Mouse (Mus musculus) kidney, postnatal 10 days (tissue): ENCODE measurements around the gene Zfp111.

Experiments used
- DNase-seq: peaks from one replicate; pipeline ENCODE4 v3.0.0; 2021; ENCODE audit warnings: mixed read lengths

Gene Zfp111

GRCm38 (mm10) chr7:24211343-24211742, at the start of gene Zfp111:
Gene Zfp111, minus strand, starts transcription at chr7:24211443.
- DNase-seq, result no peak

GRCm38 (mm10) chr7:24260000-24260312, 48.7 kb upstream of the Zfp111 start:
- DNase-seq, result no peak

GRCm38 (mm10) chr7:24259306-24259999, 48.2 kb upstream of the Zfp111 start:
- DNase-seq, result no peak

- peak; percentile 88 for DNase-seq
These were observed 43.6 kb upstream of the Zfp111 start, which contains the start of gene Zfp108 for GRCm38 (mm10) chr7:24254633-24255474. Gene Zfp108, plus strand, starts transcription at chr7:24254794.

- no peak for DNase-seq
These were observed 42.8 kb upstream of the Zfp111 start for GRCm38 (mm10) chr7:24253779-24254615.

- DNase-seq, result peak; percentile 75
These were observed 26.0 kb upstream of the Zfp111 start, which contains the start of gene Zfp109 for GRCm38 (mm10) chr7:24237040-24237791. Gene Zfp109, minus strand, starts transcription at chr7:24237560.

- no peak for DNase-seq
These were observed 947 bp downstream of the Zfp111 start for GRCm38 (mm10) chr7:24210296-24210695.

- DNase-seq, result no peak
These were observed 2.9 kb downstream of the Zfp111 start for GRCm38 (mm10) chr7:24208282-24208886.

GRCm38 (mm10) chr7:24207488-24208261, 3.6 kb downstream of the Zfp111 start:
- DNase-seq, result peak; percentile 83

GRCm38 (mm10) chr7:24196961-24197360, 14.3 kb downstream of the Zfp111 start:
- DNase-seq, result no peak

- DNase-seq, result no peak
These were observed 18.1 kb downstream of the Zfp111 start for GRCm38 (mm10) chr7:24193157-24193556.

- DNase-seq, result no peak
These were observed 19.9 kb downstream of the Zfp111 start for GRCm38 (mm10) chr7:24191361-24191760.

GRCm38 (mm10) chr7:24189571-24189944, 21.7 kb downstream of the Zfp111 start:
- DNase-seq, result no peak

GRCm38 (mm10) chr7:24188901-24189570, 22.2 kb downstream of the Zfp111 start:
- no peak for DNase-seq

- DNase-seq, result no peak
These were observed 23.6 kb downstream of the Zfp111 start for GRCm38 (mm10) chr7:24187611-24188010.

GRCm38 (mm10) chr7:24175337-24175711, 35.9 kb downstream of the Zfp111 start:
- no peak for DNase-seq

GRCm38 (mm10) chr7:24174618-24175336, 36.5 kb downstream of the Zfp111 start, which contains the start of gene Zfp114:
Gene Zfp114, plus strand, starts transcription at chr7:24175060.
- peak; percentile 75 for DNase-seq

- DNase-seq, result no peak
These were observed 39.1 kb downstream of the Zfp111 start for GRCm38 (mm10) chr7:24172191-24172590.

GRCm38 (mm10) chr7:24153272-24153671, 58.0 kb downstream of the Zfp111 start:
- DNase-seq, result peak; percentile 47
